Mouse (Mus musculus): ENCODE results near the gene Il16.

Gene Il16

DNA sequence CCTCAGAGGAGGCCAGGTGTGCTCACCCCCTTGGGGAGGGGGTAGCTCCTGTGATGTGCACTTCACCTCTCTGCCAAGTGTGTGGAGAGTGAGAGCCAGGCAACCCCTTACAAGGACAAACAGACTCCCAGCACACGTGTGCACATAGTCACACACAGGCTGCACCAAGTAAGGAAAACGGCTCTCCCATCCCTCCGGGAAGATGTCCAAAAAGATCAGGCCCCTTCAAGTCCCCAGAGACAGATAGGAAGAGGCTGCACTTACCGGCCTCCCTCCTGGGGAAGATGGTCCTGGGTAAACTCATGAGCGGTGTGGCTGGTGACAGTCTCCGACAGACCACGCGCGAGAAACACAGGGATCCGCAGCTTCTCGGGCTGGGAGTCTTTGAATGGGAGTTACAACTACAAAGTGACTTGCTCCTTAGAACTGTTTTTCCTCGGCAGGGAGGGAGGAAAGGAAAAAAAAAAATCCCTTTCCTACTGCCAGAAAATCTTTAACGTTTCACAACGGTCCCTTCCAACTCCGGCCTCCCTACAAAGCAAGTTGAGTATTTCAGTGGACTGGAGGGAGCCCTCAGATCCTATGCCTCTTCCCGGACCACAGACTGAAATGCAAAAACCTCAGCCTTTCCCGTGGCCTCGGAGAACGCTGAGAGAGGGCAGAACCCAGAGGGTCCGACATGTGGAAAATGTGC lies at the start of gene Il16:
Gene Il16, minus strand, starts transcription at position 314 of the 694 bp plus-strand sequence.
- peak in 1 of 2 experiments; percentile 42 for DNase-seq

- DNase-seq: peak; percentile 93 to 94
Observed at GRCm38 (mm10) chr7:83794705-83795104, 49.2 kb upstream of the Il16 start, which contains the start of gene Cfap161. Cfap161 (minus strand) TSS chr7:83794880.

- DNase-seq: no peak
Observed at GRCm38 (mm10) chr7:83794006-83794683, 48.6 kb upstream of the Il16 start.

GRCm38 (mm10) chr7:83780881-83781280 lies 35.4 kb upstream of the Il16 start:
- DNase-seq: peak; percentile 58 to 61

- DNase-seq: peak in 1 of 2 experiments; percentile 35
Observed at GRCm38 (mm10) chr7:83780026-83780425, 34.5 kb upstream of the Il16 start.

DNA sequence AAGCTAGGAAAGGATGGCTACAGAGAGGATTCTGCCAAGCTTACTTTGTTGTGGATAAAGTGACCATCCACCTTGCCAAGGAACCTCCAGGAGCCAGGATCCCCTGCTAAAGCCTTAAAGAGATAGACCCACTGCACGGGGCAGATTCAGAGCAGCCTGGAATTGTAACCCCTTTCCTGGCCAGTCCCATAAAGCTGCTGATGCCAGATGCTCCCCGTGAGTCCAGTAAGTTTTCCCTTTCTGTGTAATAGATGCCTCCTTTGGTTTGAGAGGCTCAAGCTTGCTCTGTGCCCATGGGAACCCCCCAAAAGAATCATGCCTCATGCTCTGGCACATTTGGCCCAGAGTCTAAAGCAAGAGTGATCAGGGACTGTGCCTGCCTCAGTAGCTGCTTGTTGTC lies 33.5 kb upstream of the Il16 start:
- DNase-seq: peak in 1 of 2 experiments; percentile 14

GRCm38 (mm10) chr7:83778516-83778915 lies 33.0 kb upstream of the Il16 start:
- DNase-seq: no peak

DNA sequence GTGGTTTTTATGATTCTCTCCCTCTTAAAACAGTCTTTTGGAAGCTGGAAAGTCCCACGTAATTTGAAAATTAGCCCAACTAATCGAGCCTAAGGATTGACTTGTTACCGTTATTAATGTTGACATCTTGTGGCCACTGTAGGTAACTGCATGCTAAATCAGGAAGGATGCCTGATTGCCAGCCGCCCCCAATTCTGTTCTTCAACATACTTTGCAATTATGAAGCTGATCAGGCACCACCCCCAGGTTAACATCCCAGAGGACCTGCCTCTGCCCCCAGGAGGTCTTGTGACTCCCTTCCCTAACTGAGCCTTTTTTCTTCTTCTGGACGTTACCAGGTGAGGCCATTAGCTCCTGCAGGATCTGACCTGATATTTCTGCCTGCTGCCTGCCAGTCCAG lies 29.2 kb upstream of the Il16 start:
- peak; percentile 66 to 76 for DNase-seq

DNA sequence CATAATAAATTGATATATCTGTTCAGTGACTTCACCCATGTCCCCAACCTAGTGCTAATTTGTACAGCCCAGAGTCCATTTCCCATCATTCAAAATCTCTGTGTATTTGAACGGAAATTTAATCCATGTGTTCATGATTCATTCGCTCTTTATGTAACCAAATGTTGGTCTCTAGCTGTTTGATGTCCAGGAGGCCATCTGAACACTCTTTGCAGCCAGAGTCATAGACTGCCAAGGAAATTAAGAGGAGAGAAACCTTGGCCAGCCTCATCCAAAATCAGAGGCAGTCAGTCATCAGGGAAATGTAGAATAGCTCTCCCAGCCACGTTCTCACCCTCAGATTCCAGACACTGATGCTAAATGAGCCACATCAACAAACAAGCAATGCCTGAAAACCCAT lies 18.1 kb upstream of the Il16 start:
- peak; percentile 47 to 56 for DNase-seq

DNA sequence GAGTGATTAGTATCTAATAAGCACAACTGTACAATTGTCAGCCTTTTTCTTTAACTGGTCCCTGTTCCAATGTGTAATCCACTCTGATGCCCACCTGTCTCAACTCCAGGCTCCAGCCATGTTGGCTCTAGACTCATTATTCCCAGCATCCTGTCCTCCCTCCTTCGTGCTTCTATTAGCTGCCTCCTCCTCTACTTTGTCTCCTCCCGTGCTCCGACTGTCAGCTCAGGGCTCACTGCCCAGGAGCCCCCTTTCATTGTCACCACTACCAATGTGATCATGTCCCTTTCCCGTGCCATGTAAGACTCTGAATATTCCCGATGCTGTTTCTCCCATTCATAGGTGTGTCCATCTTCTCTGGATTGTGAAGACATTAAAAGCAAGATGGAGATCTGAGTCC lies 16.8 kb upstream of the Il16 start:
- peak; percentile 54 to 72 for DNase-seq

DNA sequence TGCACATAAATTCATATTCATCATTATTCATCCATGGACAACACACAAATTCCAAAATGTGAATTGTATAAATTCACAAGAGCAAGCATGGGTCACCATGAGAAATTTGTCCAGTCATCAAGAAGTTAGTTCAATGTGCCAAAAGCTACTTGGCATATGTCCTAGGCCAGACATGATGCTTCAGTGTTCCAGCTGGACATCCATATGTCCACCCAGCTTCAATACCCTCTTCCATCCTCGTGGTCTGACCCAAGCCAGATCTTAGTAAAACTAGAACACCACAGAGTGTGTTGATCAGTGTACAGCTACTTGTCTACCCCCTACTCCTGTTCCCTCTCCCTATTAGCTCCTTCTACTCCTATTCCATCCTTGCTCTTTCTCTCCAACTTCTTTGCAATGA lies 5.5 kb upstream of the Il16 start:
- peak; percentile 90 to 93 for DNase-seq

- peak in 1 of 2 experiments; percentile 2 for DNase-seq
Observed at GRCm38 (mm10) chr7:83748405-83748804, 2.9 kb upstream of the Il16 start.

DNA sequence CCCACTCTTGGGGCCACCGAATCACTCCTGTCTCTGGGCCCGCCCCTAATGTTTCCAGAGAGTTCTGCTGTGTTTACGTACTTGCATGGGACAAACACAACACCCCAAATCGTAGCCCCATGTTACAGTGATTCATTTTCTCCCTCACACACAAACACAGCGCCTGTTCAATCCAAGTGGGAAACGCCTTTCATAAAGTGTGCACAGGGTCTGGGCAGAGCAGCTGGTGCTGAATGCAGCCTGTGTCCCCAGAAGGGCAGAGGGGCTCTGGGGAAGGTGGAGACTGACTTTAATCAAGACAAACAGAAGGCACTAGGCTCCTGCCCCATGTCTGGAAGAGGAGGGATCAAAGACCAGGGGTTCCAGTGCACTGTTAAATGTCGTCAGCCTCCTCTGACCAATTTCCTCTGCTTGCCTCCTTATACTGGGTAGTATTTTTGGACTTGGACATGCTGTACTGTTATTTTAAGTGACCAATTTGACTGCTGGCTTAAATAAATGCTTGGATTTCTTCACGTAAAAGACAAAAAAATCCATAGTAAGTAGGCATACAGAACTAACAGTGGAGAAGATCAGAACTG lies 671 bp upstream of the Il16 start:
- peak in 1 of 2 experiments; percentile 39 for DNase-seq

DNA sequence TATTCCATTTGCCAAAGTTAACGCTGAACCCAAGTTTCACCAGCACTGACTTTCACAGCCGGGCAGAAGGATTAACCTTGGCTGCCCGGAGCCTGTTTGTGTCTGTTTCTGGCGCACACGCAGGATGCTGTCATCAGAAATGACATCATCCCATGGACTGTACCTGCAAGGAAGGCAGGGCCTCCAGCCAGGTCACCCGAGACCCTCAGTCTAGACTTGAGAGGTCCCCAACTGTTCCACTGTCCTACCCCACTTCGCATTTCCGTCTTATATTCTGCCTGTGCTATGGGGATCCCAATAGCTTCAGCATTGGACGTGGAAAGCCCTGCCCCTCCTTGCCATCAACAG lies 487 bp downstream of the Il16 start:
- no peak for DNase-seq

- DNase-seq: no peak
Observed at GRCm38 (mm10) chr7:83744250-83744649, 1.3 kb downstream of the Il16 start.

- DNase-seq: no peak
Observed at GRCm38 (mm10) chr7:83742690-83743089, 2.8 kb downstream of the Il16 start.

- no peak for DNase-seq
Observed at GRCm38 (mm10) chr7:83742026-83742425, 3.5 kb downstream of the Il16 start.

DNA sequence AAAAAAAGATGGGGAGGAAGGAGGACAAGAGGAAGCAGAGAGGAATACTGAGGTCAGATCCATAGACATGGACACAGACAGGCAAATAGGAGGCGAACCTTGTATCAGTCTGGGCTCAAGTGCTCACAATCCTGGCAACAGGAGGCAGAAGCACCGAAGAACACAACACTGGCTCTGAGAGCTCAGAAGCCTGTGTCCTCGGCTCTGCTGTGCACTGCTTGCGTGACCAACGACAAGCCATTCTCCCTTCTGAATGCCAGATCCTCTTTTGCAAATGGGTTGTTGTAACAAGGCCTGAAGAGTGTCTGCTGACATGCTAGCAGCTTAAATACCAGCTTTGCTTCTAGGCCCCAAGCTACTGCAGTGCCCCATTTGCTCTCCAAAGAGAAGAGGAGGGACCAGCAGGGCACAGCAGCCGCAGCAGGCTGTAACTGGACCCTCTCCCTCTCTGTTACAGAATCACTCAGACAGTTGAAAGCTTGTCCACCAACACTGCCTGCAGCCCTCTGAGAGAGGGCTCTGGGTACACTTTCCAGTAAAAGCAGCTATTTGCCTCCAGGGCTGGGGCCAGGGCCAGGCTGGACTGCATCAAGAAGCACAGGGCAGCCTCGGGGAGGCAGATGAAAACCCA lies 5.7 kb downstream of the Il16 start:
- no peak for DNase-seq

DNA sequence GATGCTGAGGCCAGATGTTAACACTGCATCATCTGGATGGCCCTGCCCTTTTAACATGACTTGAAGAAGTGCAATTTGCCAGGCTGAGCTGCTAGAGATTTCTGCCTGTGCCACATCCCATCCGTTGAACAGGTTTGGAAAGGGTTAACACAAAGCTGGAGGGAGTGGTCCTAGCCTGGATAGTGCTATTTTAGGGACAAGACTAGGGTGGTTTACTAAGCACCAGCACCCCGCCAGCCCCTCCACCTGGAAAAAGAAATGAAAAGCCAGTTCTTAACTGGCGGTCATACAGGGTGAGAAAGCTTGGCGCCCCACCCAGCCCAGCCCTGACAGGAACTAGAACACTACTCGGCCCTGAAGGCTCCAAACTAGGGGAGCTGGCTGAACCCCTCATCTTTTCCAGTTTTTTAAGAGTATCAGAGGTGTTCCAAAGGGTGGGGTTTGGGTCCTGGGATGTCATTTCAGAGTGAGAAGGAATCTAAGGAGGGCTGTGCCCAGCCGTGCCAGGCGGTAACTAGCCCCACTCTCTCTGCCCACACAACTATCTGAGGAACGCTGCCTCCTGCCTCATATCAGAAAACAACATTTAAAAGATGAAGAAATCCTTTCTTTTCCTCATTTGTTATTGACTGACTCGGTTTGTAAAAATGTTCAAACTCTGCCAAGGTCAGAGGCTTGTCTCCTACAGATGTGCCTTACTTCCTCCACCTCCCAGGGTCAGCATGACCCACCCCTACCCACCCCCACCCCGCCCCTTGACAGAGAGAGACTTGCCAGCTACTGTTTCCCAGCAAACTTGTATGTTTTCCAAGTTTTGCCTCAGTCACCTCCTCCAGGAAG lies 6.7 kb downstream of the Il16 start:
- peak in 1 of 2 experiments; percentile 50 for DNase-seq

DNA sequence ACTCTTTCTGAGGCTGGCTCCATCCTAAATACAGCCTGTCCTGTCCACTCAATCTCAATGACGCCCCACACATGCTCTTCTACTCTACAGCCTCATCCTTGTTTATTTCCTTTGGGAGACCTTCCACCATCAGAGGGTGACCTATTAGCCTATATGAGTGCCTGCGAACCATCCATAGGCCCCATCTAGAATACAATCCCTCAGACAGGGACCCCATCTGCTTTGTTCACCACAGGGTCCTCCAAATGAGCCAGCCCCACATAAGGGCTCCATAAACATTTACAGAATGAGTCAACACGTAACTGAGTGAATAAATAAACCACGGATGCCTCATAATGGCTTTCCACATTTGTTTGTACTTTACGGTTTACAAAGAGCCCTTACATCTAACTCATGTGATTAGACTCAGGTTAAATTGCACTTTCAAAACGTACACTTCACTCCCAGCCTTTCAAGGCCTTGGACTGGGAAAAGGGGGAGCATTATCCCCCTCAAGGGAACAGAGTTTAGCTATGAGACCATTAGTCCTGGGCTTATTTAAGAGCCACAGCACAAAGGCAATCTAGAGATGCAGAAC lies 7.5 kb downstream of the Il16 start:
- no peak for DNase-seq

DNA sequence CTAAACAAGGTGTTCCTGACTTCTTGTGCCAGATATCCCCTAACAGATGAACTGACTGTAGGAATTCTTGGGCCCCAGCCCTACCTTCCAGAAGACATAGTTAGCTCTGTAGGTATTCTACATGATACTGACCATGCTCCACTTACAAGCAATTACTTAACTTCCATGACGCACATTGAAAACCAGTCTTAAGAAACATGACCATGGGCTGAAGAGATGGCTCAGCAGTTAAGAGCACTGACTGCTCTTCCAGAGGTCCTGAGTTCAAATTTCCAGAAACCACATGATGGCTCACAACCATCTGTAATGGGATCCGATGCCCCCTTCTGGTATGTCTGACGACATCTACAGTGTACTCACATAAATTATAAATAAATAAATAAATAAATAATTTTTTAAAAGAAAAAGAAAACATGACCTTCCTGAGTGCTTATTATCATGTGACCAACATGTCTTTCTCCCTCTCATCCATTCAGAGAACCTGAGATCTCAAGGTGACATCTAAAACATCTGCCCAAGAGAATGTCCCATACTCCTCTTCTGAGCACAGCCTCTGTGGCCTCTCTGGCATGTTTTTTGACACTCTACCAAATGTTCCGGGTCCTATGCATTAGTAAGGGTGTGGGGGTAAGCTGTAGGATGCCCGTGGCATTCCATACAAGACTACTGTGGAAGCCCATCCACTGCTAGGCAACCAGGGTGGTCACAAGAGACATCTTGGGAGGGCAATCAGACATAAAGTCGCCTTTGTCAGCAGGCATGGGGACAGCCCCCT lies 9.0 kb downstream of the Il16 start:
- DNase-seq: no peak
